Mouse (Mus musculus) kidney, adult 9 months (tissue): ENCODE data around the gene Prepl.

ENCODE experiments used
- DNase-seq: peaks from one replicate; pipeline ENCODE4 v3.0.0; 2022

The Prepl gene

DNA sequence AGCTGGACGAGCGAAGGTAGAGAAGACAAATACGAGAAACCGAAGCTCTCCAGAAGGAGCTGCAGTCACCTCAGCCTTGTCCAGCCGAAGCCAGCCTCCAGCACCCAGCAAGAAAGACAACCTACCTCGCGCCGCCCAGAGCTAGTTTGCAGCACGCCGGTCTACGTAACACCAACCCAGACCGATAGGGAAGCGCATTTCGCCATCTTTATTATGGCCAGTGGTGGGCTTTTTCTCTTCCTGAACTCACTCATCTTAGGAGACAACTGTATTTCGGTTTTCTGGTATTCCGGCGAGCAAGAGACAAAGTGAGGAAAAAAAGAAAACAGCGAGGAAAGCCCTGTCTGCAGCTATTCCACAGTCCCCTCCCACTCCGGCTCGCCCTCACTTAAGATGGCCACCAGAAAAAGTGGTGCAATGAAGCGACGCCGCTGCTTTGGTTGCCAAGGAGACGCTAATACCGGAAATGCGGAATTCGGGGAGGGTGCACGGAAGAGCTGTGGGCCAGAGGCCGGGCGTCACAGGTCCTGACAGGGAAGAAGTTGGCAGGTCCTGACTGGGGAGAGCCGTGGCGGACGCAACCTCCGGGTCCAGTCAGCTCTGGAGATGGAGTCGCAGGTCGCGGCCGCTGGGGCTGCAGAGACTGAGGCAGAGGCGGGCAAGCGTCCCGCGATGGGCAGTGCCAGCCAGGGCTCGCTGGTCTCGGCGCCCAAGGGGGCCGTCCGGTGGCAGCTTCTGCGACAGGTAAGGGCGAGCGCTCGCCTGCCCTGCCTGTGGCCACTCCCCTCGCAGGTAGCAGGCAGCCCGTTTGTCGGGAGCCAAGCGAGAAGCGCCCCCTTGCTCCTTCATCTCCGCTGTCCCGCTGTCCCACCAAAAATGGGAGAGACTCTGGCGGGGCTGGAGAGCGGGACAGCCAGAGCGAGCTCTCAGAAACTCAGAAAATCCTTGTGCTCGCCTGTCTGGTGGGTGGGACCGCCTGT lies at the start of gene Prepl, which contains the start of gene Camkmt:
Gene Prepl (minus strand): TSS at position 122 of the 980 bp plus-strand sequence.
Gene Camkmt (plus strand): TSS at position 433 of the 980 bp plus-strand sequence.
- peak; percentile 98 for DNase-seq

DNA sequence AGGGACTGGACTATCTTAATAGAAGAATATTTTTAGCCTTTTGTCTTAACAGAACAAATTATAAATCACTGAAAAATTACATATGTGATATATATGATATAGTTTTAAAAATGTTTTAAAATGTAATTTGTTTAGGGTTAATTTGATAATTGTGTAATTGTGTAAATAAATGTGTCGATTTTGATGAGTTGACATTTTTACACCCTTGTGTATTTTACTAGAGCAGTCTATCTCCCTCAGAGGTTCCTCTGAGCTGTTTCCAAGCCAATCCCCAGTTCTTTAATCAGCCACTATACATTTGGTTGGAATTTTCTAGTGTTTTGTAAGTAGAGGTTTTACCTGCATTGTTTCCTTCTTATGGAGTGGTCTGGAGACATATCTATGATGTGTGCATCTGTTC lies 48.4 kb upstream of the Prepl start:
- no peak for DNase-seq

DNA sequence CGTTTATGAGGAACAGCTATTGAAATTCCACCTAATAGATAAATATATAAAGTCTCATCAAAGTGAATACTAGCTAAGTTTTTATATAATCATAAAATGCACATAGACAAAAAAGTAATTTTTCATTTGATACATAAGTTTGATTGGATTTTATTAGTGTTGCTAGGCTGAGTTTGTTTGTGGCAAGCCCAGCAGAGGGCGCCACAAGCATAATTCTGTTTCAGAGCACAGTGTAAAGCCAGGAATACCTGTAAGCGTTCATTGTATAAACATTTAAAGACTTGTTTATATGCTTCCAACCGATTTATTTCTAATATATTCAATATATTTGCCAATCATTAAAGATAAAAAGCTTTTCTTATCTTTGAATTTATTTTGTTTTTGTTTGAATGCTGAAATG lies 26.6 kb upstream of the Prepl start:
- DNase-seq: peak; percentile 56

DNA sequence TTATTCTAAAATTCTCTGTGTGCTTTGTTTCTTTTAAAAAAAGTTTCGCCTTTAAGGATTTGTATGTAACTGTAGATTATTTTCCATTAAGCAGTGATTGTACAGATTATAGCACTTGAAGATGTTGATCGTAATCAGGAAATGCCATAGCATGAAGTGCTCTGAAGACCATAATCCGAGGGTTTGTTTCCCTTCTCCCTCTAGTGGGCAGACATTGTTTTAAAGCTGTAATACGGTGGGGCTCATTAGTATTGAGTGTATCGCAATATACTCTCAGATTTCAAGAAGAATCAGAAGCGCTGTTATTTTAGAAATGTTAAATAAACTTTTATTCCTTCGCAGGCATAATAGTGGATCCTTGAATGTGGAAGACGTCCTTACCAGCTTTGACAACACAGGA lies 23.4 kb upstream of the Prepl start:
- no peak for DNase-seq

GRCm38 (mm10) chr17:85110640-85111039 lies 20.6 kb upstream of the Prepl start:
- no peak for DNase-seq

GRCm38 (mm10) chr17:85103310-85103709 lies 13.3 kb upstream of the Prepl start:
- no peak for DNase-seq

- DNase-seq: no peak
These were observed 11.7 kb upstream of the Prepl start for GRCm38 (mm10) chr17:85101751-85102150.

- no peak for DNase-seq
These were observed 10.2 kb upstream of the Prepl start for GRCm38 (mm10) chr17:85100232-85100631.

DNA sequence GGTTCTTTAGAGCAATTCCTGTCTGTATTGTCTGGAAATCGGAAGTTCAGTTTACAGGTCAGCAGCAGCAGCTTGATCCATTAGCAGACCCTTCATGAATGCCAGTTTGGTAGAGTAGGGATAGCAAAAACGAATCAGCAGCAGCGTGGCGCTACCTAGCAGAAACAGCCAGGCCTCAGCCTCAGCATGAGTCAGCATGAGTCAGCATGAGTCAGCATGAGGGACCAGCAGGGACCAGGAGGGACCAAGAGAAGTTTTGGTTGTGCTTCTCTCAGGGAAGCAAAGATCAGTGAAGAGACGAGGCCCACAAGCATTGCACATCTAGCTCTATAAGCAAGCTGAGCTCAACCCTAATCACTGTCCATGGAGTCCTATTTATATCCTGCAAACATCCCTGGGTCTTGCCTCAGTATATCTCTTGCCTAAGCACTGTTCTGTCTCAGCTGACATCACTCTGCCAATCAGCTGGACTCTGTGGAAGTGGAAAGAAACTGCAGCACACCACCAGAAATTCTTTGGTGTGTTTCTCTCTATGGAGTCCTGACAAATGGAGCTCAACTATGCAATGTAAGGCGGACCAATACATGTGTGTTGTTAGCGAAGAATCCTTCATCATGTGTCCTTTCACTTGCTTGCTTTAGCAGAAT lies 8.8 kb upstream of the Prepl start:
- DNase-seq: no peak

GRCm38 (mm10) chr17:85096396-85096795 lies 6.4 kb upstream of the Prepl start:
- DNase-seq: no peak

DNA sequence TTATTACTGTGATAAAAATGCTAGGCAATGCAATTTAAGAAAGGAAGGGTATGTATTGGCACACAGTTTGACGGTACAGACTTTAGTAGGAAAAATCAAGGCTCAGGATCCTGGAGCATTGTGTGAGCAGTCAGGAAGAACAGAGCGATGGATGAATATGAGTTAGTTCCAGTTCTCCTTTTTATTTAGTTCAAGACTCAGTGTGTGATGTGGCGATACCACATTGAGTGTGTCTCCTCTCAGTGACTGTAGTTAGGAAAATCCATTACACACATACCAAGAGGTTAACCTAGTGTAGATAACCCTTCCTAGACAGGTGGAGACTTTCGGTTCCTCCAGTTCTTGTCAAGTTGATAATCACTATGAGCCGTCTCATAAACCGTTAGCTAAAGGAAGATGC lies 1.7 kb upstream of the Prepl start:
- no peak for DNase-seq

DNA sequence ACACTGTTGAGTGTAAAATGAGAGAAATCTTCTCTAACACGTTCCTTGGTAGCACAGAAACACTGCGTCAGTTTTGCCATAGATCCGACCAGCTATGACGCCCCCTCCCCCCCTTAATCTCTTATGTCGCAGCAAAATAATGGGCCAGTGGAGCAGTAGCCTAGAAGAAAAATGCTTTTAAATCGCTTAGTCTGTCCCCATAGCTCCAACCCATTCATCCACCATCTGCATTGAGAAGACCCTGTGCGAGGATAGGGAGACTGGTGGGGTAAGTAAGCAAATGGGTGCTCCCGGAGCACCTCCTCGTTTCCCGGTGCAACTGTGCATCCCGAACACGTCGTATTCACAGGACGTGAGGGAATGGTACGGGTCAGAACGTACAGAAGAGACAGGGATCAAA lies 420 bp downstream of the Prepl start:
- DNase-seq: no peak

- DNase-seq: no peak
These were observed 1.0 kb downstream of the Prepl start for GRCm38 (mm10) chr17:85089011-85089410.

DNA sequence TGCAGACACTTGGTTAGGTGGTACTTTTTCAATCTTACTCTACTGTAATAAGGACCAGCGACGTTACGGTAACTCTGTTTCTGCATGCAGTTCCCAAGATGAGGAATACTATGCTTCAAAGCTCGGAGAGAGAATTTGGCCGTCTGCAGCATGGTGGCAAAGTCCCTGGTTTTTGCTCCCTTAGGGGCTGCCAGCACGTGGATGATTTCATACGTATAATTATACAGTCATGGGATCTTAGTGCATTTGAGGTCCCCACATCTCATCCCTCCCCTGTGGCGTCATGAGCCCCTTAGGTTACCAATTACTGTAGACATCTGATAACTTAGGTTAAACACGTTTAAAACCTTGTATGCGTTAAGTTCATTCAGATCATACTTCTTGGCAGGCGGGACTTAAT lies 1.6 kb downstream of the Prepl start:
- DNase-seq: no peak

DNA sequence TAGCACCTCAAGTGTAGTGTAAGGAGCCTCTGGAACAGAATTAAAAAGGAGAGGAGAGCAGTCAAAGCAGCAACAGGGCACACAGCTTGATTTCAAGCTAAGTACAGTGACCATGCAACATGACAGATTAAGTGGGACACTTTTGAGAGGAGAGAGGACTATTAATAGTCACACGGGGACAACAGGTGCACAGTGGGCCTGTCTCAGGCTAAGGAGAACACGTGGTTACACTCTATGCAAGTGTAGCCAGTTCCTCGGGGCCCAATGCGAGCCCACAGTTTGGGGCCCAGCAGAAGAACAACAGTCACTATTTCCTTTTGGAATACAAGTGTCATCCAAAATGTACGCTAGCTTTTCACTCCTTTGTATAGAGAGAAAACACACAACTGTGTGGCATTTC lies 2.5 kb downstream of the Prepl start:
- DNase-seq: no peak

GRCm38 (mm10) chr17:85086501-85086900 lies 3.5 kb downstream of the Prepl start:
- no peak for DNase-seq

- no peak for DNase-seq
These were observed 4.7 kb downstream of the Prepl start for GRCm38 (mm10) chr17:85085335-85085734.

DNA sequence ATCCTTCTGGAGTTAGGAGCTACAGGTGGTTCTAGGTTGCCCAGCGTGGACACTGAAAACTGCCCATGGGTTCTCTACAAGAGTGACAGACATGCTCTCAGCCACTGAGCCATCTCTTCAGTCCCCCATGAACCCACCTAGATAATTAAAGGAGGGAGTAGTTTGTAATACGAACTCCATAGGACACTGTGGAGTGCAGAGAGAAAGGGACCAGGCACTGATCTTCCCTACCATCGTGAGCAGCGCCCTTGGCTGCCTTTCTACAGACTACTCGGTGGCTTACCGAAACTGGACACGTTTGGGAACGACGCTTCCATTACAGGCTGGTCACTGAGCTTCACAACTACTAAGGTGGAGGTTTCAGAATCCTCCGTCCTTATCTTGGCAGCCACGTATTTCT lies 9.3 kb downstream of the Prepl start:
- DNase-seq: no peak

GRCm38 (mm10) chr17:85079276-85079675 lies 10.8 kb downstream of the Prepl start:
- no peak for DNase-seq

GRCm38 (mm10) chr17:85074083-85074482 lies 16.0 kb downstream of the Prepl start:
- no peak for DNase-seq

- no peak for DNase-seq
These were observed 16.8 kb downstream of the Prepl start for GRCm38 (mm10) chr17:85073214-85073613.

GRCm38 (mm10) chr17:85072383-85072782 lies 17.7 kb downstream of the Prepl start:
- no peak for DNase-seq

DNA sequence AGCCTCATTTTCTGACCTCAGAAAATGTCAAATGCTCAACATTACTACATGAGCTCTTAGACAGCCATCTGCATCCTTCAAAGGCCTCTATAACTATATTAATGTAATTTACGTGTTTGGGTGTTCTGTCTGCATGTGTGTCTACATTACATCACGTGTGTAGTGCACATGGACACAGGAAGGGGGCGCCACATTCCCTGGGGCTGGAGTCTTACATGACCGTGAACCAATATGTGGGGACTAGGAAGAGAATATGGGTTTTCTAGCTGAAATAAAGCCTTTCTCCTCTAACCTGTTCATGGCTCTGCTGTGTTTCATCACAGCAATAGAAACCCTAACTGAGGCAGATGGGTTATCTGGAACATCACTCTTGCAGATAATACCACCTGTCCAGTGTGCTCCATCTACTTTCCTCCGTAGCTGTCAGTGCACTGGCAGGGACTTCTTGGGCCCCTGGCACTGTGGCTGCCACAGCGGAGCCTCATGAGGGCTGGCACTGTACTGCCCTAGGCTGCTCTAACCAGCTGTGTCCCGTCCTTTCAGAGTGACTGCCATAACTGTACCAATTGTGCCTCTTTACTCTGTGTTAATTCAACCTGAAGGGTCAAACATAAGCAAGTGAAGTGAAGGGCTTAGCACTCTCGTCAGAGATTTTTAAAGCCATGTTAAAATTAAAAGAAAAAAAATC lies 18.8 kb downstream of the Prepl start:
- no peak for DNase-seq

DNA sequence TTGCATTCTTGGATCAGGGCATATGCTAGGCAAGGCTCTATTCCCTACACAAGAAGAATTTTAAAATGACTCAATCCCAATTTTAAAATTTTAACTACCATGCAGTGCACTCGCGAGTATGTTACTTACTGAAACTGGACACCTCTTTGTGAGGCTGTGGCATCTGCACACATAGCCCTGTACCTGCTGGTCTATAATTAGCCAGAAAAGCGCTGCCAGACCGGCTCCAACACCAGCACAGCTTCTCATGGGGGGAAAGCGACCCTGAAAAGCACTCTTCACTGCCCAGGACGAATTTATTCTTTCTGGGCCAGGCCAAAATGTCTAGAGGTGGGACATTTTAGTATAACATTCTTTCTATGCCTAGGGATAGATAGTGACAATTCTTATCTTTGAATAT lies 19.4 kb downstream of the Prepl start:
- DNase-seq: no peak
